Mouse (Mus musculus) neural tube, embryonic 10.5 days (tissue): ENCODE results near the gene Rftn2.
"Not testable (repeated sequence)": the region's sequence is repeated elsewhere in the genome, so short reads cannot be mapped to it uniquely, and the experiment has no call there.

ENCODE experiments used
- DNase-seq: peaks from one replicate; pipeline ENCODE4 v3.0.0-alpha.2; 2017; ENCODE audit warnings: low spot score; ENCODE audit errors: extremely low spot score

The Rftn2 gene

DNA sequence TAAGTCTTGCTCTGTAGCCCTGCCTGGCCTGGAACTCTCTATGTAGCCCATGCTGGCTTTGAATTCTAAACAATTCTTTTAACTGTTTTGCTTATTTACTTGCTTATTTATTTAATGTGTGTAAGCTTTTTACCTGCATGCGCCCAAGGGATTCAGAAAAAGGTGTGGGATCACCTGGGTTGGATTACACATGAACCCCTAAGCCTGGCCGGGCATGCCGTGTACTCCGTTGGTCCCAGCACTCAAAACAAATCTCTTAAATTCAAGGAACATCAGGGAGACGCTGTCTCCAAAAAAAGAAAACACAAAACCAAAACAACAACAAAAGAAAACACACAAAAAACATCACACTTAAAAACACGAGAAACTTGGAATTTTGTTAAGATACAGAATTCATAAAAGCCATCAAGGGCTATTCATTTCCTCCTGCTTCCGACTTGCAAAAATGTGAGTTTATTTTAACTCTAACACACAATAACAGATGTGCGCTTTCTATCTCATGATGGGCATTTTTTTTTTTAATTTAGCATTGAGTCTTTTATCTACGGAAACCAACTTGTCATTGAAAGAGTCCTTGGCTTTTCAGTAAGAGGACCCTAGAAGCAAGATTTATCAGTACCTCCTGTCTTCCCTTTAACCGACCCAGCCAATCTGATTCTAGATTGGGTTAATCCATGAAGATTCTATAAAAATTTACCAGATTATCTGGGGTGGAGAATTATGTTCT is 96.2 kb downstream of the Rftn2 start:
- no peak for DNase-seq

DNA sequence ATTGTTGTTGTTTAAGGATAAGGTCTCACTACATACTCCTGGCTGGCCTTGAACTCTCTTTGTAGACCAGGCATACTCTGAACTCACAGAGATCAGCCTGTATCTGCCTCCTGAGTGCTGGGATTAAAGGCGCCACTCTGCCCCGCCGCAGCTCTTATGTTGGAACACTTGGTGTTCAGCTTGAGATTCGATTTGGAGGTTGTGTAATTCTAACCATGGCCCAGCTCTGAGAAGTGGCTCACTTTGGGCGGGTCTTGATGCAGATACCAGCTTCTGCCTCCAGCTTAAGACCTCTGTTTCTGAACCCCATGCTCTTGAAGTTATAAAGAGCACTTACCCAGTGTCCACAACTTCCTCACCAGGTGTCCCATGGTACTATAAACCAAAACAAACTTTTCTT is 96.9 kb downstream of the Rftn2 start:
- DNase-seq: no peak

DNA sequence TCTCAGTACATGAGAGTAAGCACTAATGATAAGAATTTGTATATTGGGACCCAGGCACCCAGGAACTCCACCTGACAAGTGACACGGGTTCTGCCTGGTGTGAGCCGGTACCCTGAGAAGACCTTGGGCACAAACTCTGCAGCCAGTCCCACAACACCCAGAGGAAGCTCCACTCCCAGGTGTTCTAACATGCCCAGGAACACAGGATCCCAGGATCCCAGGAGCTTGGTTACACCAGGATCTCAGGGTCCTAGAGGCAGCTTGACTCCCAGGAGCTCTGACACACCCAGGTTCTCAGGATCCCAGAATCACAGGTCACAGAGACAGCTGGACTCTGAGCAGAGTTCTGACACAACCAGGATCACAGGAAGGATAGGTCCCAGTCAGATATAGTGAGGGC is 102.4 kb downstream of the Rftn2 start:
- not testable (repeated sequence) for DNase-seq

GRCm38 (mm10) chr1:55123561-55123960 is 103.0 kb downstream of the Rftn2 start:
- DNase-seq: no peak

DNA sequence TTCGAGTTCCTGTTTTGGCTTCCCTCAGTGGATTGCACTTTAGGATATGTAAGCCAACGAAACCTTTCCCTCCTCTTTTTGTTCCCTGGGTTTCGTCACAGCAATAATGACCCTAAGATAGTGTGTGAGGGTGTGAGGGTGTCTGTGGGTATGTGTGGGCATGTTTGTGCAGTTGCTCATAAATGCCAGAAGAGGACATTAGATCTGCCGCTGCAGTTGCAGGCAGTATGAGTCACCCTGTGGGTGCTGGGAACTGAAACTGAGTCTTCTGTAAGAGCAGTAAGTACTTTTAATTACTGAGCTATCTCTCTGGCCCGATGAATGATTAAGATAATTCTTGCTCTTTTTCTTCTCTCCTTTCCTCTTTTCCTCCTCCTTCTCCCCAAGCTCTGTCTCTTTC is 103.5 kb downstream of the Rftn2 start:
- DNase-seq: no peak
